Mouse (Mus musculus) limb, embryonic 10.5 days (tissue): ENCODE results near the gene Nat8. TPM values are rescaled to one million over a fixed set of nuclear protein-coding genes. Genes with fewer than 3 reads are reported as not detected.
"Not testable (repeated sequence)": the region's sequence is repeated elsewhere in the genome, so short reads cannot be mapped to it uniquely, and the experiment has no call there.

ENCODE experiments used
- DNase-seq: peaks from one replicate; pipeline ENCODE4 v3.0.0-alpha.2; 2017; ENCODE audit warnings: low spot score
- H3K27ac ChIP-seq: fragments of 300-500 bp; sonication (generic); 2 replicates; pipeline ENCODE4 v1.5.1; 2016; ENCODE audit warnings: mild to moderate bottlenecking
- H3K27me3 ChIP-seq: fragments of 300-500 bp; sonication (generic); 2 replicates; pipeline ENCODE4 v1.6.1; 2016; ENCODE audit warnings: low read depth, mild to moderate bottlenecking; ENCODE audit not compliant: poor library complexity, severe bottlenecking
- H3K36me3 ChIP-seq: fragments of 300-500 bp; sonication (generic); 2 replicates; pipeline ENCODE4 v1.6.1; 2016; ENCODE audit warnings: mild to moderate bottlenecking, moderate library complexity
- H3K4me1 ChIP-seq: fragments of 300-500 bp; sonication (generic); 2 replicates; pipeline ENCODE4 v1.6.1; 2016
- H3K4me3 ChIP-seq: fragments of 300-500 bp; sonication (generic); 2 replicates; pipeline ENCODE4 v1.5.1; 2016; ENCODE audit warnings: mild to moderate bottlenecking, moderate library complexity
- H3K9me3 ChIP-seq: fragments of 300-500 bp; sonication (generic); replicated peaks from 2 replicates; pipeline ENCODE4 v1.6.1; 2016; ENCODE audit warnings: mild to moderate bottlenecking
- WGBS: fragments of 180-500 bp; shearing (Covaris S2); methylation state at CpG from one replicate; pipeline ENCODE4 v1.1.7; 2016; 5-methylcytosine and 5-hydroxymethylcytosine counted together
- polyA plus RNA-seq: library from polyadenylated mRNA; unstranded; fragments of >200 nt; fragmentation: Nextera tagmentation; extraction: Ambion mirVana; gene quantifications from 2 replicates; pipeline ENCODE4 v1.2.1, GENCODE M21; 2016

Nat8 gene
- polyA plus RNA-seq: not detected in 2 replicates

DNA sequence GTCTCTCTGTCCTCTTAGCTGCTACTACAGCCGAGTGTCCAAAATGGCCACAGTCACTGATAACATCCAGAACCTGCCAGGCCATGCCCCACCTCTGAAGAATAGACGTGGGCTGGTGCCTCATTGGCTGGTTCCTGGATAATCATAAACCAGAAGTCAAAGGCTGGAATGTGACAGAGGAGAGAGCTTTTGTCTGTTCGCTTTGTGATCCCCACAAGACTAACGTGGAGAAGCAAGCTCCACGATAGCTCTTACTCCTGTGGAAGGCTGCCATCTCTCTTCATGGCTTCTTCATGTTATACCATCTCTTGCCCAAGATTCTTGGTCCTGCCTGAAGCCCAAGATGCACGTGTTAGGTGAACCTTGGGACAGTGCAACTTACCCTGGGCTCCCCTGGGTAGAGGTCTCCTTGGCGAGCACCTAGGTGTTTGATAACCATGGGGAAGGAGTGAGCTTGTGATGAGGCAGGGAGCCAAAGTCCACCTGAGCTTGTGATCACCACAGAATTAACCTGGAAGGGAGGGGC is at the start of gene Nat8:
Gene Nat8 (minus strand): TSS at position 287 of the 526 bp plus-strand sequence.
- Histone ChIP-seq H3K27me3 (no peaks in the 10 kb centered on the region), H3K27ac (no peak within 1 kb of the TSS), H3K36me3 (no peaks in the 10 kb centered on the region), H3K4me1 (no peaks in the 10 kb centered on the region), H3K9me3 (no peaks in the 10 kb centered on the region), H3K4me3 (no peak within 1 kb of the TSS)
- 84% methylated on average over 7 of the region's 7 CpGs for WGBS
- DNase-seq: no peak

- not testable (repeated sequence) for H3K36me3 ChIP-seq, H3K27ac ChIP-seq, H3K4me1 ChIP-seq, H3K27me3 ChIP-seq, H3K9me3 ChIP-seq, H3K4me3 ChIP-seq
- DNase-seq: peak; percentile 1
- 85% methylated on average over 5 of the region's 5 CpGs for WGBS
These were observed 37.1 kb upstream of the Nat8 start, which contains the start of gene Nat8f2 for GRCm38 (mm10) chr6:85869006-85869405. TSS of gene Nat8f2 (minus strand) at chr6:85869158.

GRCm38 (mm10) chr6:85867726-85868690 is 36.1 kb upstream of the Nat8 start:
- H3K4me3 ChIP-seq: no peak overlapping the region
- WGBS: 78% methylated on average over 8 of the region's 8 CpGs
- no peaks in the 10 kb centered on the region for H3K36me3 ChIP-seq
- no peak overlapping the region for H3K27ac ChIP-seq
- no peaks in the 10 kb centered on the region for H3K27me3 ChIP-seq
- no peaks in the 10 kb centered on the region for H3K9me3 ChIP-seq
- no peak for DNase-seq
- H3K4me1 ChIP-seq: no peaks in the 10 kb centered on the region

DNA sequence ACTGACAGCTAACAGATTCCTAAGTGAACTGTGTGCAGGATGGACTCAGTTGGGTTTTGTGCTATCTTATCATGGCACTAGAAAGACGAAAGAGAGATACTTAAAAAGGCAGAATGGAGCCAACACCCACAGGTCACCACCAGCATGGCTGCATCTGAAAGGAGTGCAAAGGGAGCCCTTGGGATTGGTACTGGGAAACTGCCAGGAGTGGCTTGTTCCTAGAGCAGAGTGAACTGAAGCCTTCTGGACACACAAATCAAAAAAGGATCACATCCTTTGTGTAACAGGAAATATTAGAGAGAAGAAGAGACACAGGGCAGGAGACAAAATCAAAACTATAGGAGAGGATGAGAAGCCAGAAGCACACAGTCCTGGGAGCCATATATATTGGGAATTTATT is 35.1 kb upstream of the Nat8 start:
- H3K36me3 ChIP-seq, H3K27me3 ChIP-seq, H3K4me1 ChIP-seq, DNase-seq, H3K9me3 ChIP-seq, H3K27ac ChIP-seq, H3K4me3 ChIP-seq: not testable (repeated sequence)
- WGBS: 80% methylated on average over 1 of the region's 1 CpGs

GRCm38 (mm10) chr6:85866166-85866565 is 34.3 kb upstream of the Nat8 start:
- WGBS: 89% methylated on average over 3 of the region's 3 CpGs
- H3K9me3 ChIP-seq, H3K27ac ChIP-seq, H3K27me3 ChIP-seq, H3K36me3 ChIP-seq, DNase-seq, H3K4me3 ChIP-seq, H3K4me1 ChIP-seq: not testable (repeated sequence)

- H3K36me3 ChIP-seq, H3K27me3 ChIP-seq, H3K4me1 ChIP-seq, H3K27ac ChIP-seq, H3K4me3 ChIP-seq, H3K9me3 ChIP-seq, DNase-seq: not testable (repeated sequence)
- WGBS: 70% methylated on average over 6 of the region's 7 CpGs
These were observed 33.2 kb upstream of the Nat8 start for GRCm38 (mm10) chr6:85864900-85865639.

- WGBS: 90% methylated on average over 2 of the region's 2 CpGs
- no peak for DNase-seq
- no peaks in the 10 kb centered on the region for H3K36me3 ChIP-seq
- H3K27ac ChIP-seq: no peak overlapping the region
- H3K9me3 ChIP-seq: no peaks in the 10 kb centered on the region
- H3K27me3 ChIP-seq: no peaks in the 10 kb centered on the region
- no peaks in the 10 kb centered on the region for H3K4me1 ChIP-seq
- H3K4me3 ChIP-seq: no peak overlapping the region
These were observed 32.0 kb upstream of the Nat8 start for GRCm38 (mm10) chr6:85863840-85864239.

DNA sequence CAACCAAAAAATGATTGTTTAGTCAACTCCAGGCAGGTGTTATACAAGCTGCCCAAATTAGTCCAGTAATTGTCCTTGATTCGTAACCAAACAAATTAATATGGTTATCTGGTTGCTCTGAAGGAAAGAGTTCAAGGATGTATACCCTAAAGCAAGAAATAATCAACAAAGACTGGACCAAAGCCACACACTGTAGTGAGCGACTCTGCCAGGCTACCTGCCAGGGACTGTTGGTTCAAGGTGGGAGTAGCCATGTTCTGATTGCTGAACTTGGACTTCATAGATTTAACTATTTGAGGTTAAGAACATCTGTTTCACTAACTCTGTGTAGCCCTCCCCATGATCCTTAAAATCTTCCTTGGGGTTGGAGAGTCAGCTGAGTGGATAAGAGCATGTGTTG is 31.3 kb upstream of the Nat8 start:
- 93% methylated on average over 2 of the region's 2 CpGs for WGBS
- no peaks in the 10 kb centered on the region for H3K4me1 ChIP-seq
- H3K36me3 ChIP-seq: no peaks in the 10 kb centered on the region
- no peaks in the 10 kb centered on the region for H3K9me3 ChIP-seq
- H3K27ac ChIP-seq: no peak overlapping the region
- H3K4me3 ChIP-seq: no peak overlapping the region
- H3K27me3 ChIP-seq: no peaks in the 10 kb centered on the region
- DNase-seq: no peak

- DNase-seq: no peak
- no peaks in the 10 kb centered on the region for H3K36me3 ChIP-seq
- H3K4me3 ChIP-seq: no peak overlapping the region
- H3K27ac ChIP-seq: no peak overlapping the region
- no peaks in the 10 kb centered on the region for H3K4me1 ChIP-seq
- no peaks in the 10 kb centered on the region for H3K27me3 ChIP-seq
- H3K9me3 ChIP-seq: no peaks in the 10 kb centered on the region
- WGBS: 89% methylated on average over 3 of the region's 3 CpGs
These were observed 30.7 kb upstream of the Nat8 start for GRCm38 (mm10) chr6:85862565-85862964.

DNA sequence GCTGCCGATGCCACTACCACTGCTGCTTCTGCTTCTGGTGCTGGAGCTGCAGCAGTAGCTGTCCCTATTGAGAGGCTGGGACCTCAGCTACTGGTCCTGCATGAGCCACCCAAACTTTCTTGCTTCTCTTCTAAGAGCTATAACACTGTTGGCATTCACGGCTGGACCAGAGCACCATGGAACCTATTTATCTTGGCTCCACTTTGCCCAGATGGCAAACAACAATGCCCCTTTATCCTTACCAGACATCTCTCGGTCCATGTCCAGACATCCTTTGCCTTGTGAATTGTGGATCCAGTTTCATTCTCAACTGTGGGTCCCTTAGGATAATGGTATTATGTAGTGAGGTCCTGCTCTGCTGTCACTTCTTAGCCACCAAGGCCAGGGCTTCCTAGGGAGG is 29.4 kb upstream of the Nat8 start:
- Histone ChIP-seq H3K36me3 (no peaks in the 10 kb centered on the region), H3K4me3 (no peak overlapping the region), H3K4me1 (no peaks in the 10 kb centered on the region), H3K9me3 (no peaks in the 10 kb centered on the region), H3K27ac (no peak overlapping the region), H3K27me3 (no peaks in the 10 kb centered on the region)
- DNase-seq: no peak
- WGBS: 89% methylated on average over 3 of the region's 3 CpGs

- H3K36me3 ChIP-seq: no peaks in the 10 kb centered on the region
- WGBS: 79% methylated on average over 1 of the region's 1 CpGs
- H3K9me3 ChIP-seq: no peaks in the 10 kb centered on the region
- no peaks in the 10 kb centered on the region for H3K27me3 ChIP-seq
- DNase-seq: no peak
- H3K4me1 ChIP-seq: peaks cover 3% of the 10 kb centered on the region; the same call in 1 of the 2 replicates
- no peak overlapping the region for H3K27ac ChIP-seq
- H3K4me3 ChIP-seq: no peak overlapping the region
These were observed 24.4 kb upstream of the Nat8 start for GRCm38 (mm10) chr6:85856194-85856678.

DNA sequence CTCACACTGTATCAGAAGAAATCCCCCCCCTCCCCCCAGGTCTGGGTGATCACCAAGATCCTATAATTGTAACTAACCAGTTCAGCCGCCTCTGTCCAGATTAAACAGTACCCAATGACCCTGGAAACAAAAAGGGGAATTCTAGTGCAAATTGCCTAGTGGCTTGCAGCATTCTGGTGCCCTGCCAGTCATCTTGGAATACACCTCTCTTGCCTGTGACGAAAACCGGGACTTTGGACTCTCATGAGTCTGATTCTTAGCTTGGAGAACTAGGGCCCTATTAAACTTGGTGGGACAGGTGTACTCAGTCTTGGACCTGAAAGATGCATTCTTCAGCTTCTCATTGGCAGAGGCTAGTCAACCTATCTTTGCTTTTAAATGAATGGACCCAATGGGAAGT is 21.6 kb upstream of the Nat8 start:
- H3K27ac ChIP-seq: no peak overlapping the region
- H3K4me3 ChIP-seq: no peak overlapping the region
- no peaks in the 10 kb centered on the region for H3K27me3 ChIP-seq
- H3K36me3 ChIP-seq: no peaks in the 10 kb centered on the region
- 89% methylated on average over 3 of the region's 3 CpGs for WGBS
- H3K4me1 ChIP-seq: peaks cover 3% of the 10 kb centered on the region; the same call in 1 of the 2 replicates
- DNase-seq: no peak
- H3K9me3 ChIP-seq: no peaks in the 10 kb centered on the region
